In the genomic region with DNA sequence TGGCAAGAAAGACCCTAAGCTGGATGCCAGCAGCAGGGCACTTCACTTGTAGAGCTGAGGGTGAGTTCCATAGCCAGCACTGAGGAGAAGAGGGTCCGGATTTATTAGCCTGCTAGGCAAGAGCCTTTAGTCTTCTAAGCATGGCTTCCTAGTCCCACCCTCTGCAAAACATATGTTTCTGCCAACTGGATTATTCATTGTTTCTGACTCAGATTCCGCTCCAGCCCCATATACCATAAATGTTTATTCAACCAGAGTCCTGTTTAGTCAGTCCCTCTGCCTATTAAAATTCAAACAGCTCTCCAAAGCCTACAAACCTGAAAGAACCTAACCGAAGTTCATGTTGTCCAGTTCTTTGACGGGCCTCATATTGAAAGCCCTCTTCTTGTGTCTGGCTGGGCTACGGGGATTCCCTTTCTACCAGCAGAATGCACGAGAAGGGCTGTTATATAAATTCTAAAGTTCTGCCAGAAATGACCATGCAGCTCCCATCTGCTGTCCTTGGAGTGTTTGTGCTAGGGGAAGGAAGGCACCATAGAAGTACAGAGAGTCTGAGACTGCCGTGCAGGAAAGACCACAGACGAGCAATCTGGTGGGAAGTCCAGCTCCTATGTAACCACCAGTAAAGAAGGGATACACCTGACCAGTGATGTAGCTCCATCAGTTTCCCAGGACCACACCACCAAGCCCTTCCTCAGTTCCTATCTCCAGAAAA, we compare ENCODE assay signal across 23 mouse cellular contexts. TPM values are rescaled to one million over a fixed set of nuclear protein-coding genes. Genes with fewer than 3 reads are reported as not detected.
DNase-seq lines count a peak whose midpoint lies in the region; ATAC-seq and TF ChIP-seq lines count a peak whose summit lies in the region.
"Had no signal": no experiment of that assay in that cellular context is flagged by ENCODE, and none has a peak within 500 bp of the region (broad histone marks: within the 10 kb centered on the region; RNA-seq: fewer than 3 reads in every experiment).

No protein-coding gene starts in this region.

- no peak for TF ChIP-seq CTCF in intestine, postnatal 0 days (IDR thresholded peaks at IDR 0.05; ENCODE audit: low read depth)
- TF ChIP-seq CTCF in stomach, postnatal 0 days (IDR thresholded peaks at IDR 0.05; ENCODE audit: low read depth): no peak

- DNase-seq in intestine, embryonic 14.5 days (ENCODE audit: low spot score): peak; percentile 50
- no peak for DNase-seq in stomach, postnatal 0 days (ENCODE audit: low spot score)
- DNase-seq in brain, adult 2 months (ENCODE audit: low read depth, low spot score): peak; percentile 29
- DNase-seq in kidney, postnatal 4 days: no peak
- DNase-seq: adrenal gland, postnatal 10 days; adrenal gland, postnatal 36 days; cerebellum, adult 11 months; cerebellum, adult 2 months; cerebellum, adult 9-11 months; forebrain, postnatal 0 days; gastrocnemius, postnatal 10 days; gastrocnemius, postnatal 36 days; heart, postnatal 36 days had no signal

- WGBS in intestine, embryonic 14.5 days: 56% methylated on average over 8 of the region's 8 CpGs
- 63% methylated on average over 8 of the region's 8 CpGs for WGBS in intestine, postnatal 0 days
- 52% methylated on average over 8 of the region's 8 CpGs for WGBS in stomach, embryonic 15.5 days
- WGBS in stomach, postnatal 0 days: 51% methylated on average over 8 of the region's 8 CpGs

- no peak overlapping the region for H3K4me2 ChIP-seq in intestine, embryonic 14.5 days (ENCODE audit: low read length)
- no peak overlapping the region for H3K4me2 ChIP-seq in intestine, postnatal 0 days (replicated peaks; ENCODE audit: low read depth)
- no peak overlapping the region for H3K4me2 ChIP-seq in stomach, embryonic 15.5 days
- H3K4me2 ChIP-seq in stomach, postnatal 0 days (replicated peaks; ENCODE audit: low read depth): no peak overlapping the region
- H3K4me2 ChIP-seq: embryonic facial prominence, embryonic 12.5 days; embryonic facial prominence, embryonic 15.5 days; heart, embryonic 11.5 days; hindbrain, embryonic 13.5 days had no signal

- H3K9ac ChIP-seq in intestine, embryonic 14.5 days (ENCODE audit: low read length): no peak overlapping the region
- no peak overlapping the region for H3K9ac ChIP-seq in intestine, postnatal 0 days (ENCODE audit: low read depth, low read length)
- no peak overlapping the region for H3K9ac ChIP-seq in stomach, embryonic 15.5 days
- H3K9ac ChIP-seq in stomach, postnatal 0 days (ENCODE audit: low read length): no peak overlapping the region
- H3K9ac ChIP-seq: embryonic facial prominence, embryonic 12.5 days; embryonic facial prominence, embryonic 15.5 days; forebrain, postnatal 0 days; hindbrain, embryonic 13.5 days had no signal

- 0 out of 2 replicates have a peak, but pooled peaks cover 2% of the 10 kb centered on the region for H3K27me3 ChIP-seq in intestine, embryonic 14.5 days (replicated peaks; ENCODE audit: control insufficient read depth, insufficient read depth, low read length)
- no peaks in the 10 kb centered on the region for H3K27me3 ChIP-seq in intestine, postnatal 0 days (replicated peaks; ENCODE audit: control insufficient read depth, insufficient read depth, low read length)
- no peaks in the 10 kb centered on the region for H3K27me3 ChIP-seq in stomach, embryonic 15.5 days (replicated peaks)
- H3K27me3 ChIP-seq in stomach, postnatal 0 days (ENCODE audit: control insufficient read depth, insufficient read depth, low read length): no peaks in the 10 kb centered on the region
- H3K27me3 ChIP-seq: embryonic facial prominence, embryonic 12.5 days; embryonic facial prominence, embryonic 15.5 days; hindbrain, embryonic 13.5 days had no signal

- TF ChIP-seq EP300 in stomach, postnatal 0 days (optimal IDR thresholded peaks at IDR 0.05): no peak

- no peak for ATAC-seq in intestine, embryonic 14.5 days (replicated peaks; ENCODE audit: low FRiP score, low TSS enrichment, low read depth)
- ATAC-seq in intestine, postnatal 0 days: no peak
- no peak for ATAC-seq in stomach, embryonic 15.5 days (ENCODE audit: insufficient read depth, low FRiP score, low read depth)
- no peak for ATAC-seq in stomach, postnatal 0 days (ENCODE audit: low FRiP score, low TSS enrichment)
- ATAC-seq: forebrain, embryonic 14.5 days; forebrain, postnatal 0 days; hindbrain, embryonic 16.5 days; Patski had no signal

- no peak overlapping the region for H3K27ac ChIP-seq in intestine, embryonic 14.5 days (ENCODE audit: low read depth)
- H3K27ac ChIP-seq in intestine, postnatal 0 days (ENCODE audit: low read depth, low read length): no peak overlapping the region
- H3K27ac ChIP-seq in stomach, embryonic 15.5 days: 0 out of 2 replicates have a peak overlapping the region, but pooled peaks have one; percentile 23
- no peak overlapping the region; the same call in 1 of the 2 replicates for H3K27ac ChIP-seq in stomach, postnatal 0 days (replicated peaks)
- H3K27ac ChIP-seq: embryonic facial prominence, embryonic 12.5 days; embryonic facial prominence, embryonic 15.5 days; hindbrain, embryonic 10.5 days; hindbrain, embryonic 13.5 days had no signal

- H3K4me3 ChIP-seq in intestine, embryonic 14.5 days (ENCODE audit: low read depth, low read length): no peak overlapping the region
- no peak overlapping the region for H3K4me3 ChIP-seq in intestine, postnatal 0 days (ENCODE audit: low read depth, low read length)
- H3K4me3 ChIP-seq in stomach, embryonic 15.5 days (replicated peaks): no peak overlapping the region
- H3K4me3 ChIP-seq in stomach, postnatal 0 days (ENCODE audit: low read depth, low read length): no peak overlapping the region
- H3K4me3 ChIP-seq: embryonic facial prominence, embryonic 12.5 days; embryonic facial prominence, embryonic 15.5 days; hindbrain, embryonic 10.5 days; hindbrain, embryonic 13.5 days had no signal

- no peaks in the 10 kb centered on the region for H3K9me3 ChIP-seq in intestine, embryonic 14.5 days (ENCODE audit: control insufficient read depth, low read length)
- H3K9me3 ChIP-seq in intestine, postnatal 0 days (ENCODE audit: control insufficient read depth): no peaks in the 10 kb centered on the region
- no peaks in the 10 kb centered on the region for H3K9me3 ChIP-seq in stomach, embryonic 15.5 days
- H3K9me3 ChIP-seq in stomach, postnatal 0 days (ENCODE audit: control insufficient read depth, low read length): no peaks in the 10 kb centered on the region
- H3K9me3 ChIP-seq: embryonic facial prominence, embryonic 12.5 days; embryonic facial prominence, embryonic 15.5 days; hindbrain, embryonic 10.5 days; hindbrain, embryonic 13.5 days had no signal

- no peaks in the 10 kb centered on the region for H3K4me1 ChIP-seq in intestine, embryonic 14.5 days (replicated peaks; ENCODE audit: control insufficient read depth, insufficient read depth, low read length)
- no peaks in the 10 kb centered on the region for H3K4me1 ChIP-seq in intestine, postnatal 0 days (replicated peaks; ENCODE audit: control insufficient read depth, insufficient read depth, low read length)
- H3K4me1 ChIP-seq in stomach, embryonic 15.5 days: no peaks in the 10 kb centered on the region
- H3K4me1 ChIP-seq in stomach, postnatal 0 days (replicated peaks; ENCODE audit: control insufficient read depth, insufficient read depth): no peaks in the 10 kb centered on the region
- H3K4me1 ChIP-seq: embryonic facial prominence, embryonic 12.5 days; embryonic facial prominence, embryonic 15.5 days; hindbrain, embryonic 10.5 days; hindbrain, embryonic 13.5 days had no signal

- H3K36me3 ChIP-seq in intestine, embryonic 14.5 days (ENCODE audit: control insufficient read depth, insufficient read depth, low read length): no peaks in the 10 kb centered on the region
- H3K36me3 ChIP-seq in intestine, postnatal 0 days (ENCODE audit: control insufficient read depth, insufficient read depth): no peaks in the 10 kb centered on the region
- no peaks in the 10 kb centered on the region for H3K36me3 ChIP-seq in stomach, embryonic 15.5 days
- H3K36me3 ChIP-seq in stomach, postnatal 0 days (ENCODE audit: control insufficient read depth, insufficient read depth, low read length): no peaks in the 10 kb centered on the region
- H3K36me3 ChIP-seq: embryonic facial prominence, embryonic 12.5 days; embryonic facial prominence, embryonic 15.5 days; hindbrain, embryonic 10.5 days; hindbrain, embryonic 13.5 days had no signal

RNA-seq across cellular contexts. Expression of a gene that starts 9.9 kb away (rescaled TPM):
- 31.5 and 31.9 TPM in 2 replicates for polyA plus RNA-seq in intestine, embryonic 14.5 days (2014; fragmentation: Nextera tagmentation; extraction: Ambion mirVana)
- 6.1 and 8.8 TPM in 2 replicates for polyA plus RNA-seq in intestine, postnatal 0 days (2015; fragmentation: Nextera tagmentation; extraction: Ambion mirVana)
- 28.8 and 29.5 TPM in 2 replicates for polyA plus RNA-seq in stomach, embryonic 15.5 days (2015; fragmentation: Nextera tagmentation; extraction: Ambion mirVana)
- polyA plus RNA-seq in stomach, postnatal 0 days (2015; fragmentation: Nextera tagmentation; extraction: Ambion mirVana): 16.4 and 18.2 TPM in 2 replicates

Comparison
In these comparisons a context has a peak if more than half of its experiments do, and no peak if none do; other contexts are left out.
1. DNase-seq: peak in intestine, embryonic 14.5 days (single experiment) and brain, adult 2 months (single experiment); none in stomach, postnatal 0 days (single experiment) and kidney, postnatal 4 days (0 of 2).